Mouse (Mus musculus) adrenal gland, postnatal 10 days (tissue): Measurements from ENCODE around the gene Vmn1r66. TPM values are rescaled to one million over a fixed set of nuclear protein-coding genes. Genes with fewer than 3 reads are reported as not detected.
"Not testable (repeated sequence)": the region's sequence is repeated elsewhere in the genome, so short reads cannot be mapped to it uniquely, and the experiment has no call there.

Experiments
- DNase-seq: peaks from one replicate; pipeline ENCODE4 v3.0.0; 2021; ENCODE audit warnings: mixed read lengths
- long read RNA-seq, 2 experiments: library from polyadenylated mRNA; stranded (forward); transcript quantifications; one replicate each; pipeline ENCODE4 v2.0.0; 2021
- total RNA-seq, 2 experiments: library from RNA; stranded (reverse); gene quantifications; 2 replicates each; pipeline ENCODE4 v1.2.3; 2021

Gene Vmn1r66
- total RNA-seq = not detected
- long read RNA-seq, experiment 1 = 0 reads
- long read RNA-seq, experiment 2 = 0 reads

GRCm38 (mm10) chr7:10277906-10278305 lies at the start of gene Vmn1r66:
Vmn1r66 (minus strand) TSS chr7:10278006.
- no peak for DNase-seq

DNA sequence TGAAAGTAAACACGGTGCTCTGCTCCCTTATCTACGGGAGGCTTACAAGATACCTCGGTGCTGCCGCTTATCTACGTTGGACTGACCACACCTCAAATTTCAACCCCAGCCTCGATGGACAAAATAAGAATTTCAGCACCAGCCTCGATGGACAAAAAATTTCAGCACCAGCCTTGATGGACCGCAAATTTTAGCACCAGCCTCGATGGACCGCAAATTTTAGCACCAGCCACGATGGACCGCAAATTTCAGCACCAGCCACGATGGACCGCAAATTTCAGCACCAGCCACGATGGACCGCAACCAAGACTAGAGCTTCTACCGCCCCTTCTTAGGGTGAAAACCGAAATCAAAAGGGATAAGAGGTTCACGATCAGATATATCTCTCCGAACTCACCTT lies 47.7 kb upstream of the Vmn1r66 start:
- DNase-seq = not testable (repeated sequence)

GRCm38 (mm10) chr7:10252075-10252474 lies 25.7 kb downstream of the Vmn1r66 start:
- DNase-seq = no peak

DNA sequence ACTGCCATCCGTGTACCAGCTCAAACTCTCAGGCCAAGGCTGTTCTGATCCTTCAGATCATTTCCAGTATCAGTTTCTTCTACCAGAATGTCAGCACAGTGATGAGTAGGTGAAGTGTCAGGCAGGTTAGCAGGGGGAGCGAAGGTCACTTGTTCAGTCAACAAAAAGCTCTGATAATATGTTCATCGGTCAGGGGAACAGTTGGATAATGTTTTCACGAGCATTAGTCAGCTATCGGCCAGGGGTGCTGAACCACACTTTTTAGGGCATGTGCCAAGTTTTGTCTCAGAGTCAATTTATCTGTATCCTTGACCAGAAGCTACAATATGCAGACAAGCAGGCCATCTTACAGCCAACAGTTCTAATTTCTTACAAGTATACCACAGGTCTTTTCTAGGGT lies 28.7 kb downstream of the Vmn1r66 start:
- no peak for DNase-seq

Other genes with a start within 250 kb of the Vmn1r66 start
- gene Vmn2r50, start 224.7 kb downstream of the Vmn1r66 start, total RNA-seq = not detected
- not detected for gene Vmn2r51, start 172.3 kb downstream of the Vmn1r66 start, total RNA-seq
- gene Vmn2r52, start 101.4 kb downstream of the Vmn1r66 start, total RNA-seq = not detected
- not detected for gene Vmn1r67, start 165.3 kb upstream of the Vmn1r66 start, total RNA-seq
- gene Zik1, start 217.4 kb upstream of the Vmn1r66 start, total RNA-seq = 1 to 10 TPM; 3.0 to 4.4 TPM